Mouse (Mus musculus): ENCODE data around the gene Psat1. TPM values are rescaled to one million over a fixed set of nuclear protein-coding genes. Genes with fewer than 3 reads are reported as not detected.

Psat1 gene
- 13.8 TPM in 1 of 2 replicates, not detected in the other for polyA plus RNA-seq (2012; ENCODE audit: insufficient read depth, low replicate concordance)

DNA sequence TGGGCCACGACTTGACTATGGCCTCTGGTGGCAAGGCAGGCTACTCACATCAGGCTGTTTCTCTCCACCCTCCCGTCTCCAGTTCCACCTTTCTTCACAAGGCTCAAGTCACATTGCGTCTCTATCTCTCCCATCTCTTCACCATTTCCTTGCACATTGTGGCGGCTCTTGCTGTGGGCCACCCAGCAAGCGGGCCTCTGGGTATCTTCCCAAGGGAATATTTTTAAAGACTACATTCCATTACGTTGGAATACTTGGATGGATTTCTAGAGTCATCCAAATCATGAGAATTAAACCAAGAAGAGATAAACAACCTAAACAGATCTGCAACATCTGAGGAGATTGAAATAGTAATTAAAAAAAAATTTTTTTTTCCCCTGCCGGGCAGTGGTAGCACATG, at the start of gene Psat1:
TSS of gene Psat1 (minus strand) at position 101 of the 400 bp plus-strand sequence.
- Histone ChIP-seq H3K27me3 (replicated peaks) (peaks cover 6% of the 10 kb centered on the region), H3K4me3 (replicated peaks) (peak within 1 kb of the TSS; percentile 31), H3K36me3 (replicated peaks; ENCODE audit: low read length) (no peaks in the 10 kb centered on the region), H3K4me1 (peaks cover 10% of the 10 kb centered on the region), H3K9me3 (no peaks in the 10 kb centered on the region)
- TF ChIP-seq GATA1 (IDR thresholded peaks at IDR 0.05; ENCODE audit: borderline replicate concordance, low read length) (no peak), FLI1 (IDR thresholded peaks at IDR 0.05; ENCODE audit: low read length) (no peak)

- peaks cover 4% of the 10 kb centered on the region for H3K27me3 ChIP-seq (replicated peaks)
- TF ChIP-seq FLI1 (IDR thresholded peaks at IDR 0.05; ENCODE audit: low read length) (no peak), GATA1 (IDR thresholded peaks at IDR 0.05; ENCODE audit: borderline replicate concordance, low read length) (no peak)
- H3K4me3 ChIP-seq (replicated peaks), result no peak overlapping the region
- peaks cover 3% of the 10 kb centered on the region for H3K36me3 ChIP-seq (replicated peaks; ENCODE audit: low read length)
- no peaks in the 10 kb centered on the region for H3K9me3 ChIP-seq
- peaks cover 4% of the 10 kb centered on the region for H3K4me1 ChIP-seq
Measured at GRCm38 (mm10) chr19:15990102-15990501, 43.0 kb upstream of the Psat1 start.

- H3K36me3 ChIP-seq (replicated peaks; ENCODE audit: low read length), result peaks cover 12% of the 10 kb centered on the region
- no peaks in the 10 kb centered on the region for H3K9me3 ChIP-seq
- no peak for TF ChIP-seq FLI1 (IDR thresholded peaks at IDR 0.05; ENCODE audit: low read length)
- TF ChIP-seq GATA1 (IDR thresholded peaks at IDR 0.05; ENCODE audit: borderline replicate concordance, low read length), result no peak
- H3K4me1 ChIP-seq, result peaks cover 25% of the 10 kb centered on the region
- H3K27me3 ChIP-seq (replicated peaks), result no peaks in the 10 kb centered on the region
- peak overlapping the region; percentile 99 for H3K4me3 ChIP-seq (replicated peaks)
Measured at GRCm38 (mm10) chr19:15985172-15985713, 38.1 kb upstream of the Psat1 start.

DNA sequence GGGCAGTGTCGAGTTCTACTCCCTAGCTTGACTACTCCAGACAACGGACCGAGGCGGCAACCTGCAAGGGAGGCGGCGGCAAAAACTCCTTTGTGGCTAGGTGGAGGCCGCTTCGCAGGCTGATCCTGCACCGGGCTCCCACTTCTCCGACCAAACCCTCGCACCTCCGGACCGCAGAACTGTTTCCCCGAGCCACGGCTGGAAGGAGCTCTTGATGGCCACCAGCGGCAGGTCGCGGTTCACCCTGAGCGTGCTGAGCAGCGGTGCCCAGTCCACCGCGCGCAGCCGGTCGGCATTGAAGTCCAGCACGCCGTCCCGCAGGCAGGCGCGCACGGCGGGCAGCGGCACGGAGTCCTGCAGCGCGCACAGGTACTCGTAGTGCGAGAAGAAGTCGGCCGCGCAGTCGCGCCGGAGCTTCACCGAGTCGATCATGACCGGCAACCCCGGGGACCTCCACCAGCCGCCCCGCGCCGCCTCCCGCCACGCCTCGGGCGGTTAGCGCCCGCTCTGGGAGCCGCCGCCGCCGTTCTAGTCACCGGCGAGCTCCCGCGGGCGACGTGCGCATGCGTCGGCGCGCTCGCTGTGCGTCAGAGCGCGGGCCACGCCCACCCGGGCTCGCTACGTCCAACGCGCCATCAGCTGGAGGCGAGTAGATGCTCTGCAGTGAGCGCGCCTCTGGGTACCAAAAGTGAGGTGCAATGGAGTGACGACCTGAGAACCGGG, 37.5 kb upstream of the Psat1 start, which contains the start of gene Cep78:
TSS of gene Cep78 (minus strand) at position 541 of the 723 bp plus-strand sequence.
- H3K36me3 ChIP-seq (replicated peaks; ENCODE audit: low read length), result peaks cover 18% of the 10 kb centered on the region
- TF ChIP-seq GATA1 (IDR thresholded peaks at IDR 0.05; ENCODE audit: borderline replicate concordance, low read length) (no peak), FLI1 (IDR thresholded peaks at IDR 0.05; ENCODE audit: low read length) (no peak)
- H3K9me3 ChIP-seq, result no peaks in the 10 kb centered on the region
- H3K4me3 ChIP-seq (replicated peaks), result peak within 1 kb of the TSS; percentile 99
- H3K27me3 ChIP-seq (replicated peaks), result no peaks in the 10 kb centered on the region
- H3K4me1 ChIP-seq, result peaks cover 25% of the 10 kb centered on the region

DNA sequence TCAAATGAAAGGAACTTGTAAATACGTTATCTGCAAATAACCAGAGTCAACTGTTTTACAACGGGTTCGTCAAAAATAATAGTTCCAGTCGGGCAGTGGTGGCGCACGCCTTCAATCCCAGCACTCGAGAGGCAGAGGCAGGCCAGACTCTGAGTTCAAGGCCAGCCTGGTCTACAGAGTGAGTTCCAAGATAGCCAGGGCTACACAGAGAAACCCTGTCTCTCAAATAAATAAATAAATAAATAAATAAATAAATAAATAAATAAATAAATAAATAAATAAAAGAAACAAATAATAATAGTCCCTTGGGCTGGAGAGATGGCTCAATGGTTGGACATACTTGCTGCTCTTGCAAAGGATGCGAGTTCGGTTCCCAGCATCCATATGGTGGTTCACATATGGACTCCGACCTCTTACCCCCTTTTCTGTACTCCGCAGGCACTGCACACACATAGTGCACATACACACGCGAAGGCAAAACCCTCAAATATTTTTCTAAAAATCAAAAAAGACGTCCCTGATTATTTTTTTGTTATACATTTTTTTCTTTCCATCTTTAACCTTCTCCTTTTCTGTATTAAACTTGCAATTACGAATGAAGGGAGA, 36.7 kb upstream of the Psat1 start:
- H3K4me3 ChIP-seq (replicated peaks), result peak overlapping the region; percentile 99
- H3K36me3 ChIP-seq (replicated peaks; ENCODE audit: low read length), result peaks cover 20% of the 10 kb centered on the region
- peaks cover 26% of the 10 kb centered on the region for H3K4me1 ChIP-seq
- no peaks in the 10 kb centered on the region for H3K9me3 ChIP-seq
- TF ChIP-seq FLI1 (IDR thresholded peaks at IDR 0.05; ENCODE audit: low read length) (no peak), GATA1 (IDR thresholded peaks at IDR 0.05; ENCODE audit: borderline replicate concordance, low read length) (no peak)
- no peaks in the 10 kb centered on the region for H3K27me3 ChIP-seq (replicated peaks)

GRCm38 (mm10) chr19:15982926-15983738, 36.0 kb upstream of the Psat1 start:
- no peaks in the 10 kb centered on the region for H3K9me3 ChIP-seq
- H3K27me3 ChIP-seq (replicated peaks), result no peaks in the 10 kb centered on the region
- peaks cover 28% of the 10 kb centered on the region for H3K4me1 ChIP-seq
- peaks cover 26% of the 10 kb centered on the region for H3K36me3 ChIP-seq (replicated peaks; ENCODE audit: low read length)
- TF ChIP-seq GATA1 (IDR thresholded peaks at IDR 0.05; ENCODE audit: borderline replicate concordance, low read length), result no peak
- TF ChIP-seq FLI1 (IDR thresholded peaks at IDR 0.05; ENCODE audit: low read length), result no peak
- H3K4me3 ChIP-seq (replicated peaks), result no peak overlapping the region

DNA sequence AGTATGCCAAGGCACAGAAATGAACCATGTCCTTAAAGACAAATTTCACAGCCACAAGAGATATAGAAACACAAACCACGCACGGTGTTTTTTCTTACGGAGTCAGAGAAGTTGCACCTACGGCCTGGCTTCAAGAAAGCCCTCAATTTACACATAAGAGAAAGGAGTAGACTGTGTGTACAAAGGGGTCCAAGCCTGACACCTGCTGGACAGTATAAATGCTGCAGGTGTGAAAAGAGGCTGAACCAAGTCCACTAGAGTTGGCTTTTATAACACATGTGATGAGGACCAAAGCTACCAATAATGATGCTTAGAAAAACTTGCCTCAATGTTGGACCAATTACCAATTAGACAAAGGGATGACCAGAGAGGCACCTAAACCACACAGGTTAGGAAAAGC, 34.7 kb upstream of the Psat1 start:
- Histone ChIP-seq H3K4me1 (peaks cover 28% of the 10 kb centered on the region), H3K4me3 (replicated peaks) (no peak overlapping the region), H3K36me3 (replicated peaks; ENCODE audit: low read length) (peaks cover 34% of the 10 kb centered on the region), H3K27me3 (replicated peaks) (no peaks in the 10 kb centered on the region), H3K9me3 (no peaks in the 10 kb centered on the region)
- TF ChIP-seq FLI1 (IDR thresholded peaks at IDR 0.05; ENCODE audit: low read length), result no peak
- no peak for TF ChIP-seq GATA1 (IDR thresholded peaks at IDR 0.05; ENCODE audit: borderline replicate concordance, low read length)

- TF ChIP-seq GATA1 (IDR thresholded peaks at IDR 0.05; ENCODE audit: borderline replicate concordance, low read length) (no peak), FLI1 (IDR thresholded peaks at IDR 0.05; ENCODE audit: low read length) (no peak)
- H3K36me3 ChIP-seq (replicated peaks; ENCODE audit: low read length), result peaks cover 81% of the 10 kb centered on the region
Measured at GRCm38 (mm10) chr19:15973365-15973764, 26.2 kb upstream of the Psat1 start.

DNA sequence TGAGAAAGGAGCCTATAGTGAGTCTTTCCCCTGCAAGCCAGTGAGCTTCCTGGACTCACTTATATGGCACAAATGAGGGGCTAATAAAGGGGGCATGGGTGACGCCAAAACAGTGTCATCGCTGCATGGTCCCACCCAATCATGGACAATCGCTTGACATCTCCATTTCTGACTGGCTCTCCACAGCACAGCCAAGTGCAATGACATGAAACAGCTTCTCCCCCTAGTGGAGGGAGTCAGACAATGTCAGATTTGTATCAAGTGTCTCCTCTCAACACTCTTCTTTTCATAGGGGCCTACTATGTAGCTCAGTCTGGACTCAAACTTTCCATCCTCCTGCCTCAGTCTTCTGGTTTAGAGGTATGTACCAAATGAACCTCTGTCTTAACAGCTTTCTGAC, 17.9 kb upstream of the Psat1 start:
- peaks cover 72% of the 10 kb centered on the region for H3K36me3 ChIP-seq (replicated peaks; ENCODE audit: low read length)
- H3K4me1 ChIP-seq, result 0 out of 2 replicates have a peak, but pooled peaks cover 4% of the 10 kb centered on the region
- no peak overlapping the region for H3K4me3 ChIP-seq (replicated peaks)
- TF ChIP-seq GATA1 (IDR thresholded peaks at IDR 0.05; ENCODE audit: borderline replicate concordance, low read length), result no peak
- no peak for TF ChIP-seq FLI1 (IDR thresholded peaks at IDR 0.05; ENCODE audit: low read length)
- no peaks in the 10 kb centered on the region for H3K9me3 ChIP-seq
- no peaks in the 10 kb centered on the region for H3K27me3 ChIP-seq (replicated peaks)

More at GRCm38 (mm10) chr19:15973365-15973764, 26.2 kb upstream of the Psat1 start:
- Histone ChIP-seq H3K4me1 (peaks cover 15% of the 10 kb centered on the region), H3K4me3 (replicated peaks) (peak overlapping the region; percentile 42), H3K27me3 (replicated peaks) (no peaks in the 10 kb centered on the region), H3K9me3 (no peaks in the 10 kb centered on the region)

All from megakaryocyte, embryonic 14.5 days (primary cell).